Mouse (Mus musculus) frontal cortex, postnatal 14 days (tissue): ENCODE measurements around the gene Zrsr2.

Experiments used
- DNase-seq, 2 experiments: peaks; one replicate each; pipeline ENCODE4 v3.0.0; 2022; ENCODE audit warnings: low spot score in 2 of 2

Zrsr2 gene

GRCm38 (mm10) chrX:163885539-163885981 lies 72.9 kb downstream of the Zrsr2 start:
- DNase-seq, result no peak
